Mouse (Mus musculus) small intestine, adult 2 months (tissue): Measurements from ENCODE around the gene Pcsk6.

Source experiments
- CTCF ChIP-seq: fragments of 200-500 bp; IDR thresholded peaks from 2 replicates; pipeline ENCODE4 v1.5.1; 2012; ENCODE audit warnings: low read depth, mild to moderate bottlenecking, control low read depth, inconsistent platforms, low read length, moderate library complexity, mixed read lengths; ENCODE audit not compliant: insufficient replicate concordance, insufficient read length; ENCODE audit errors: extremely low read depth
- POLR2A ChIP-seq: fragments of 200-500 bp; IDR thresholded peaks from 2 replicates; pipeline ENCODE4 v1.6.1; 2012; ENCODE audit warnings: low read depth, mild to moderate bottlenecking, control low read depth, inconsistent platforms, low read length, moderate library complexity

- no peak for TF ChIP-seq POLR2A
- no peak for TF ChIP-seq CTCF
Measured at GRCm38 (mm10) chr7:65822506-65823119, 38.9 kb upstream of the Pcsk6 start.
